Mouse (Mus musculus) testis, adult 2 months (tissue): ENCODE data around the gene Mog.

ENCODE experiments used
- CTCF ChIP-seq: fragments of 200-500 bp; IDR thresholded peaks from 2 replicates; pipeline ENCODE4 v1.5.1; 2012; ENCODE audit warnings: low read depth, mild to moderate bottlenecking, inconsistent platforms, low read length, moderate library complexity; ENCODE audit not compliant: control insufficient read depth, insufficient read depth, insufficient replicate concordance
- POLR2A ChIP-seq: fragments of 200-500 bp; IDR thresholded peaks from 2 replicates; pipeline ENCODE4 v1.6.1; 2012; ENCODE audit warnings: low read depth, mild to moderate bottlenecking, inconsistent platforms, low read length, moderate library complexity; ENCODE audit not compliant: control insufficient read depth

DNA sequence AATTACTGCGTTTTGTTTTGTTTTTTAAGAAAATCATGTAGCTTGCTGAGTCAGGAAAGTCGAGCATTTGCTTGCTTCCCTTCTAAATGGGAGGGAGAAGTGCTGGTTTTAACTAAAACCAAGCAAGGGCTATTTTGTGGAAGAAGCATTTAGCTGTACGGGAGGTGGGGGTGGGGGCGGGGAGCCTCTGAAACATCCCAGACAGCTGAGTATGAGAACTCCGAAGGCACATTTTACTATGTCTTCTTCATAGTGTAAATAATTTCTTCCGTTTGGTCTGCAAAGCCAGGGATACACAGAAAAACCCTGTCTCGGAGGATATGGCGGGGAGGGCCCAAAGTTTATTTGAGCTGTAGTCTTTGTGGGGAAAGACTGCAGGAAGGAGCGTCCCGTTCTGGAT is 5.0 kb upstream of the Mog start:
- no peak for TF ChIP-seq CTCF
- no peak for TF ChIP-seq POLR2A
